Mouse (Mus musculus) brain, embryonic 14.5 days (tissue): ENCODE results near the gene Ddx39.

Source experiments
- CTCF ChIP-seq: fragments of 200-500 bp; IDR thresholded peaks from 2 replicates; pipeline ENCODE4 v1.5.1; 2012; ENCODE audit warnings: inconsistent platforms, mild to moderate bottlenecking, moderate library complexity, borderline replicate concordance; ENCODE audit not compliant: insufficient read depth, insufficient read length; ENCODE audit errors: extremely low read depth
- POLR2A ChIP-seq: fragments of 200-500 bp; IDR thresholded peaks from 2 replicates; pipeline ENCODE4 v1.6.1; 2012; ENCODE audit warnings: mild to moderate bottlenecking, inconsistent platforms, borderline replicate concordance; ENCODE audit not compliant: poor library complexity, insufficient read depth, insufficient read length, severe bottlenecking; ENCODE audit errors: extremely low read depth

DNA sequence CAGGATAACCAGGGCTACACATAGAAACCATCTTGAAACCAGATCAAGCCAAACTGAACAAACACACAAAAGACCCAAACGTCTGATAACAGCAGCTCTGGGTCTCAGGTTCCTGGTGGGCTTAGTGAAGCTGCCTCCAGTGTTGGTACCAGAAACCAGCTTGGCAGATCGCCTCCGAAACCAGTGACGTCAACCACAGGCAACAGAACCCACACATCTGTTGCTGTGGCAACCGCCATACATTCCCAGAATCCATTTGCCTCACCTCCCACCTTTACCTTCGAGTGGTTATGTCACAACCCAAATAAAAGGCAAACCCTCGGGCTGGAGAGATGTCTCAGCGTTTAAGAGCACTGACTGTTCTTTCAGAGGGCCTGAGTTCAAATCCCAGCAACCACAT is 7.4 kb upstream of the Ddx39 start:
- TF ChIP-seq POLR2A (no peak), CTCF (no peak)
